Mouse (Mus musculus) embryonic stem cell, embryonic (primary cell): ENCODE results near the gene Mus81.

Experiments used
- CTCF ChIA-PET, 4 experiments: fragments of 300-600 bp in 2 of 4; fragments of 350-600 bp in 2 of 4; sonication (Branson Sonifier 250); formaldehyde crosslinking; loops; one replicate each; lab custom pipeline; 2022; ENCODE audit warnings: inconsistent platforms in 2 of 4; lab: Charles Lee
- POLR2A ChIA-PET, 4 experiments: fragments of 300-600 bp in 2 of 4; fragments of 350-600 bp in 2 of 4; sonication (Branson Sonifier 250); formaldehyde crosslinking; loops; one replicate each; lab custom pipeline; 2022; ENCODE audit warnings: antibody characterized with exemption in 4 of 4, inconsistent platforms in 1 of 4; lab: Charles Lee

The Mus81 gene

GRCm38 (mm10) chr19:5455037-5455436, 33.2 kb downstream of the Mus81 start:
- POLR2A ChIA-PET, result interaction anchor here in 3 of 4 experiments (1.6 to 28.9 kb wide), 12 partner anchors 8 to 72 kb away, joined by 4 to 735 read pairs (median 38); partner anchors contain the start of genes Cfl1 (in 3 of the 3), Mus81 (in 3 of the 3), AI837181 (in 2 of the 3) and Drap1 (in 2 of the 3)
- CTCF ChIA-PET, result interaction anchor here in 2 of 4 experiments (1.1 to 1.7 kb wide), 3 partner anchors 33 to 106 kb away, joined by 3 to 6 read pairs (median 3); no protein-coding TSS in a partner anchor

GRCm38 (mm10) chr19:5451766-5452165, 36.4 kb downstream of the Mus81 start:
- ChIA-PET CTCF (interaction anchor here in 2 of 4 experiments (0.7 to 1.2 kb wide), 3 partner anchors 12 to 436 kb away, joined by 3 to 4 read pairs (median 3); no protein-coding TSS in a partner anchor), POLR2A (interaction anchor here in 3 of 4 experiments (0.7 to 1.7 kb wide), 11 partner anchors 9 to 43 kb away, joined by 3 to 6 read pairs (median 3); partner anchors contain the start of genes Fibp (in 2 of the 3), Cfl1 (in 1 of the 3), Drap1 (in 1 of the 3) and Mus81 (in 1 of the 3))

GRCm38 (mm10) chr19:5449673-5450072, 38.5 kb downstream of the Mus81 start:
- ChIA-PET CTCF (interaction anchor here in 3 of 4 experiments (0.9 to 3.0 kb wide), 6 partner anchors 7 to 119 kb away, joined by 3 to 13 read pairs (median 4); partner anchors contain the start of genes Ccdc85b (in 1 of the 3) and Mus81 (in 1 of the 3)), POLR2A (interaction anchor here in 3 of 4 experiments (0.6 to 5.7 kb wide), 15 partner anchors 7 to 64 kb away, joined by 3 to 44 read pairs (median 4); partner anchors contain the start of genes Ccdc85b (in 3 of the 3), Cfl1 (in 2 of the 3), Drap1 (in 1 of the 3) and Fibp (in 1 of the 3))

GRCm38 (mm10) chr19:5448354-5449150, 39.6 kb downstream of the Mus81 start:
- ChIA-PET POLR2A (interaction anchor here in 3 of 4 experiments (0.6 to 5.7 kb wide), 24 partner anchors 8 to 397 kb away, joined by 3 to 44 read pairs (median 4); partner anchors contain the start of genes Ccdc85b (in 3 of the 3), Drap1 (in 3 of the 3), Cfl1 (in 2 of the 3) and Fibp (in 2 of the 3)), CTCF (interaction anchor here (0.7 to 3.0 kb wide), 9 partner anchors 8 to 120 kb away, joined by 3 to 13 read pairs (median 4); partner anchors contain the start of genes Ccdc85b (in 1 of the 4) and Mus81 (in 1 of the 4))

GRCm38 (mm10) chr19:5447515-5448353, 40.5 kb downstream of the Mus81 start, which contains the start of gene Fosl1:
Fosl1 (plus strand) TSS chr19:5447547.
- CTCF ChIA-PET, result interaction anchor here (0.6 to 3.0 kb wide), 10 partner anchors 9 to 324 kb away, joined by 3 to 13 read pairs (median 4); partner anchors contain the start of genes Ap5b1 (in 1 of the 4), Ccdc85b (in 1 of the 4) and Scyl1 (in 1 of the 4)

GRCm38 (mm10) chr19:5445747-5446146, 42.5 kb downstream of the Mus81 start:
- ChIA-PET POLR2A (interaction anchor here in 3 of 4 experiments (0.6 to 5.7 kb wide), 10 partner anchors 9 to 896 kb away, joined by 3 to 44 read pairs (median 4); partner anchors contain the start of genes Ccdc85b (in 2 of the 3), AI837181 (in 1 of the 3), Drap1 (in 1 of the 3) and Mus81 (in 1 of the 3)), CTCF (interaction anchor here in 1 of 4 experiments (0.5 kb wide), 1 partner anchor 121 kb away, joined by 3 read pairs; no protein-coding TSS in a partner anchor)

More at GRCm38 (mm10) chr19:5447515-5448353, 40.5 kb downstream of the Mus81 start, which contains the start of gene Fosl1:
- POLR2A ChIA-PET, result interaction anchor here (0.6 to 5.7 kb wide), 23 partner anchors 9 to 398 kb away, joined by 3 to 44 read pairs (median 4); partner anchors contain the start of genes Ccdc85b (in 3 of the 4), Drap1 (in 3 of the 4), Cfl1 (in 2 of the 4) and Fibp (in 2 of the 4)

GRCm38 (mm10) chr19:5444954-5445353, 43.2 kb downstream of the Mus81 start:
- ChIA-PET POLR2A (interaction anchor here in 2 of 4 experiments (0.6 to 5.7 kb wide), 7 partner anchors 11 to 897 kb away, joined by 3 to 44 read pairs (median 6); partner anchors contain the start of genes Ccdc85b (in 2 of the 2), AI837181 (in 1 of the 2) and Drap1 (in 1 of the 2)), CTCF (interaction anchor here in 1 of 4 experiments (0.5 kb wide), 1 partner anchor 120 kb away, joined by 3 read pairs; no protein-coding TSS in a partner anchor)

- ChIA-PET POLR2A (interaction anchor here in 2 of 4 experiments (0.7 to 5.7 kb wide), 4 partner anchors 11 to 12 kb away, joined by 3 to 44 read pairs (median 20); partner anchors contain the start of gene Ccdc85b (in 2 of the 2)), CTCF (no interaction called here)
Observed at GRCm38 (mm10) chr19:5444371-5444908, 43.8 kb downstream of the Mus81 start.

GRCm38 (mm10) chr19:5433951-5434350, 54.3 kb downstream of the Mus81 start:
- POLR2A ChIA-PET, result interaction anchor here in 3 of 4 experiments (0.6 to 5.3 kb wide), 28 partner anchors 9 to 462 kb away, joined by 3 to 43 read pairs (median 4); partner anchors contain the start of genes AI837181 (in 3 of the 3), Drap1 (in 3 of the 3), Ccdc85b (in 2 of the 3) and Mus81 (in 2 of the 3)

GRCm38 (mm10) chr19:5432992-5433852, 55.0 kb downstream of the Mus81 start:
- ChIA-PET CTCF (interaction anchor here (0.5 to 2.2 kb wide), 17 partner anchors 8 to 345 kb away, joined by 3 to 19 read pairs (median 5); partner anchors contain the start of genes Ccdc85b (in 2 of the 4), Drap1 (in 2 of the 4), AI837181 (in 1 of the 4) and Mus81 (in 1 of the 4)), POLR2A (interaction anchor here in 3 of 4 experiments (0.6 to 5.3 kb wide), 42 partner anchors 8 to 817 kb away, joined by 3 to 43 read pairs (median 4); partner anchors contain the start of genes AI837181 (in 3 of the 3), Drap1 (in 3 of the 3), Mus81 (in 3 of the 3) and Banf1 (in 2 of the 3))

More at GRCm38 (mm10) chr19:5433951-5434350, 54.3 kb downstream of the Mus81 start:
- CTCF ChIA-PET, result interaction anchor here (0.6 to 2.2 kb wide), 10 partner anchors 9 to 346 kb away, joined by 3 to 19 read pairs (median 5); partner anchors contain the start of genes AI837181 (in 1 of the 4), Drap1 (in 1 of the 4), Mus81 (in 1 of the 4) and Yif1a (in 1 of the 4)
